Mouse (Mus musculus) spleen, adult 2 months (tissue): ENCODE data around the gene Rnf187. TPM values are rescaled to one million over a fixed set of nuclear protein-coding genes. Genes with fewer than 3 reads are reported as not detected.
A peak's percentile ranks its signal among the peaks of the same experiment; 100 is the strongest.

Experiments
- DNase-seq, 2 experiments: peaks; one replicate each; pipeline versions ENCODE4 v3.0.0 to v3.0.0-alpha.2; 2012 to 2021; ENCODE audit warnings: low spot score in 2 of 2, low read depth in 1 of 2
- H3K27ac ChIP-seq: fragments of 200-500 bp; 2 replicates; pipeline ENCODE4 v1.5.1; 2012; ENCODE audit warnings: low read length, inconsistent platforms; ENCODE audit not compliant: insufficient read depth
- H3K27me3 ChIP-seq: fragments of 200-500 bp; 2 replicates; pipeline ENCODE4 v1.6.1; 2012; ENCODE audit warnings: mild to moderate bottlenecking, moderate library complexity, low read length, inconsistent platforms; ENCODE audit not compliant: control insufficient read depth, insufficient read depth
- H3K36me3 ChIP-seq: fragments of 200-500 bp; 2 replicates; pipeline ENCODE4 v1.6.1; 2012; ENCODE audit warnings: mild to moderate bottlenecking, low read length, inconsistent platforms; ENCODE audit not compliant: control insufficient read depth, insufficient read depth
- H3K4me1 ChIP-seq: fragments of 200-500 bp; 2 replicates; pipeline ENCODE4 v1.6.1; 2011; ENCODE audit warnings: inconsistent platforms; ENCODE audit not compliant: control insufficient read depth, insufficient read depth, insufficient read length
- H3K4me3 ChIP-seq: fragments of 200-500 bp; 2 replicates; pipeline ENCODE4 v1.5.1; 2011; ENCODE audit warnings: mild to moderate bottlenecking, inconsistent platforms; ENCODE audit not compliant: insufficient read depth, insufficient read length; ENCODE audit errors: extremely low read depth
- CTCF ChIP-seq: fragments of 200-500 bp; IDR thresholded peaks from 2 replicates; pipeline ENCODE4 v1.5.1; 2011; ENCODE audit warnings: mild to moderate bottlenecking, inconsistent platforms; ENCODE audit not compliant: insufficient read depth, insufficient read length, insufficient replicate concordance; ENCODE audit errors: extremely low read depth
- POLR2A ChIP-seq: fragments of 200-500 bp; IDR thresholded peaks from 2 replicates; pipeline ENCODE4 v1.6.1; 2011; ENCODE audit warnings: low read depth, low read length, inconsistent platforms
- WGBS: fragments of 180-500 bp; shearing (Covaris S2); methylation state at CpG from one replicate; pipeline ENCODE4 v1.1.7; 2018; 5-methylcytosine and 5-hydroxymethylcytosine counted together
- polyA plus RNA-seq: library from polyadenylated mRNA; depleted of rRNA; stranded (reverse); fragments of >200 nt; gene quantifications from 2 replicates; pipeline ENCODE4 v1.2.3, GENCODE M21; 2012

Gene Rnf187
- polyA plus RNA-seq, 1 experiment = 157 TPM

DNA sequence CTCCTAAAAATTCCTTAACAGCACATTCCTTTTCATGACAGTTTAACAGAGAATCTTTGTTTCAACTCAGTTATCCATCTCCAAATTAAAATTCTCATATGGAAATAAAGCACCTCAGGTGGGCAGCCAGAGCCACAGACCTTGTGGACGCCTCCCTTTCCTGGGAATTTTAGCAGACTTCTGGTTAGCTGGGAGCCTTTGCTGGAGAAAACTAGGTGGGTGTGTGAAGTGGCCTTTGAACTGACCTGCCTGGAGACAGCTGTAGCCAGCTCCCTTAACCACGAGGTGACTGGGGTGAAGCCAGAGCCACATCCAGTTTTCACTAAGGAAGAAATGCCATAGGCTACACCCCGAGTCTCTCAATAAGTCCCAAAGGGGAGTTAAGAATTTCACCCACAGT is 9.1 kb downstream of the Rnf187 start:
- Histone ChIP-seq H3K27me3 (no peaks in the 10 kb centered on the region), H3K27ac (no peak overlapping the region), H3K4me1 (0 out of 2 replicates have a peak, but pooled peaks cover 2% of the 10 kb centered on the region), H3K4me3 (no peak overlapping the region), H3K36me3 (peaks cover 20% of the 10 kb centered on the region)
- DNase-seq = no peak
- no peak for TF ChIP-seq POLR2A
- no peak for TF ChIP-seq CTCF
- 68% methylated on average over 3 of the region's 3 CpGs for WGBS

DNA sequence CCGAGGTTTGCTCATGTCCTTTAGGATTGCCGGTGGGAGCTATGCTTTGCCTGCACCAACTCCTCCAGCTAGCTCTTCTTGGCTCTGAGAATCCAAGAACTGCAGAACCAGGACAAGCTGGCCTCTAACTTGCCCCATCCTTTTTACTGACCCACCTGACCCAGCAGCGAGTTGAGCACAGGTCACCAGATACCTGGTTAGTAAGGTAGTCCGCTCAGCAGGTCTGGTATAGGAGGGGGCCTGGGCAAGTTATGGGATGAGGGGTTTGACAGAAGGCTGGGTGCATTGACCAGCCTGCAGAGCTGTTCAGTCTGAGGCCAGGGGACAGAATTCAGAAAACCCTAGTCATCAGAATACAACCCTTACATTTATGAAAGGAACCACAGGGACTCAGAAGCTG is 9.7 kb downstream of the Rnf187 start:
- Histone ChIP-seq H3K4me3 (no peak overlapping the region), H3K27me3 (no peaks in the 10 kb centered on the region), H3K4me1 (0 out of 2 replicates have a peak, but pooled peaks cover 2% of the 10 kb centered on the region), H3K36me3 (peaks cover 17% of the 10 kb centered on the region), H3K27ac (no peak overlapping the region)
- TF ChIP-seq CTCF (no peak), POLR2A (no peak)
- 90% methylated on average over 3 of the region's 4 CpGs for WGBS
- no peak for DNase-seq

GRCm38 (mm10) chr11:58927790-58928651 is 10.7 kb downstream of the Rnf187 start:
- DNase-seq = peak; percentile 63 to 80
- 0 out of 2 replicates have a peak, but pooled peaks cover 2% of the 10 kb centered on the region for H3K4me1 ChIP-seq
- under 1% methylated on average over 20 of the region's 20 CpGs for WGBS
- no peak for TF ChIP-seq POLR2A
- TF ChIP-seq CTCF = peak; percentile 76; the same call in 1 of the 2 replicates
- H3K27me3 ChIP-seq = no peaks in the 10 kb centered on the region
- H3K36me3 ChIP-seq = peaks cover 9% of the 10 kb centered on the region
- H3K27ac ChIP-seq = peak overlapping the region; percentile 88
- H3K4me3 ChIP-seq = peak overlapping the region; percentile 52

DNA sequence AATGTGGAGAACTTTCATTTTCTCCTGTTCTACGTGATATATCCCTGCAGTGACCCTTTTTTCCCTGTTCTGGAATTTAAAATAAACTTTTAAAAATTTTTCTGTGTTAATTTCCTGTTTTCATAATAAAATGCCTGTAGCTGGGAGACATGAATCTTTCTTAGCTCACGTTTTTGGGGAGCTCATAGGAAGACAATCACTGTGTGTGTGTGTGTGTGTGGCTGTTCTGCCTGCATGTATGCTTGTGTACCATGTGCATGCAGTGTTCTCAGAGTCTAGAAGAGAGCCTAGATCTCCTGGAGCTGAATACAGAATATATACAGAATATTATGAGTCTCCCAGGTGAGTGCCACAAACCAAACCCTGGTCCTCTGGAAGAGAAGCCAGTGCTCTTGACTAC is 11.7 kb downstream of the Rnf187 start:
- WGBS = 63% methylated on average over 2 of the region's 2 CpGs
- no peak for TF ChIP-seq POLR2A
- TF ChIP-seq CTCF = no peak
- no peak overlapping the region for H3K27ac ChIP-seq
- H3K4me1 ChIP-seq = 0 out of 2 replicates have a peak, but pooled peaks cover 2% of the 10 kb centered on the region
- no peak for DNase-seq
- no peak overlapping the region for H3K4me3 ChIP-seq
- H3K27me3 ChIP-seq = no peaks in the 10 kb centered on the region
- H3K36me3 ChIP-seq = peaks cover under 1% of the 10 kb centered on the region; the same call in 1 of the 2 replicates

GRCm38 (mm10) chr11:58926651-58927050 is 12.1 kb downstream of the Rnf187 start:
- Histone ChIP-seq H3K36me3 (no peaks in the 10 kb centered on the region), H3K4me3 (no peak overlapping the region), H3K27me3 (no peaks in the 10 kb centered on the region), H3K4me1 (0 out of 2 replicates have a peak, but pooled peaks cover 2% of the 10 kb centered on the region), H3K27ac (no peak overlapping the region)
- DNase-seq = no peak
- 96% methylated on average over 2 of the region's 3 CpGs for WGBS
- TF ChIP-seq CTCF = no peak
- TF ChIP-seq POLR2A = no peak

DNA sequence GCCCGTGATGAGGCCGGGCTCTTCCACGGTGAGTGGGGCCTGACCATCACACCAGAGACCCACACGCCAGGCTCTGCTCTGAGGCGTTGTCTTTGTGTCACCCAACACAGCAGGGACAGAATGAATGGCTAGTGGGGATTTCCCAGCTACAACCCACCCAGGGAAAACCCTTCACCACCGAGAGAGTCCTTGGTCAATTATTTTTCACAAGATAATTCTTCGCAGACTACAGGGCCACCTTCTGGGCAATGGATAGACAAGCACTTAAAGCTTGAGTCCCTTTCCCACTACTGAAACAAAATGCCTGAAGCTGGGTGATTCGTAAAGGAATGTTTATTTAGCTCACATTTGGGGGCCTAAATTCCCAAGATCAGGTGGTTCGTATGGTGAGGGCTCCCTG is 16.3 kb downstream of the Rnf187 start:
- no peak overlapping the region for H3K27ac ChIP-seq
- WGBS = 87% methylated on average over 9 of the region's 9 CpGs
- DNase-seq = no peak
- no peaks in the 10 kb centered on the region for H3K4me1 ChIP-seq
- no peak overlapping the region for H3K4me3 ChIP-seq
- no peaks in the 10 kb centered on the region for H3K36me3 ChIP-seq
- TF ChIP-seq CTCF (no peak), POLR2A (no peak)
- H3K27me3 ChIP-seq = no peaks in the 10 kb centered on the region

DNA sequence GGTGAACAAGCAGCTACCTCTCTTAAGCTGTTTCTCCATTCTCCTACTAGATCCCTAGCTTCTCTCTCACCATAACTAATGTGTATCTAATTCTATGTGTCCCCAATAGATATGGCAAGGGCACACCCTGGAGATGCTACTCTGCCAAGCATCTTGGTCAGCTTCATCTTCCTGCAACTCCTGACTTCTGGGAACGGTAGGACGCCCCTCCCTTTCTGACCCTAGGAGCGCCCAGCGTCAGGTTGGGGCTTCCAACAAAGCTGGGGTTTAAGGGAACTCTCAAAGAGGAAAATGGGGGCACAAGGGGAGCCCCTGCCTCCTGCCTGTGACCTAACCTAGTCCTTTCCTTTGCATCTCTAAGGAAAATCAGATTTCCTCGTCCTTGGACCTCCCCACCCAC is 20.0 kb downstream of the Rnf187 start:
- WGBS = 78% methylated on average over 5 of the region's 5 CpGs
- no peak overlapping the region; the same call in 1 of the 2 replicates for H3K27ac ChIP-seq

More for the DNA sequence above, 20.0 kb downstream of the Rnf187 start:
- H3K4me1 ChIP-seq = 0 out of 2 replicates have a peak, but pooled peaks cover 2% of the 10 kb centered on the region
- no peaks in the 10 kb centered on the region for H3K27me3 ChIP-seq
- peak overlapping the region; percentile 42 for H3K4me3 ChIP-seq
- no peaks in the 10 kb centered on the region for H3K36me3 ChIP-seq
- no peak for DNase-seq
- TF ChIP-seq CTCF = no peak
- no peak for TF ChIP-seq POLR2A
